Mouse (Mus musculus) kidney, embryonic 14.5 days (tissue): ENCODE results near the gene B4galnt4. TPM values are rescaled to one million over a fixed set of nuclear protein-coding genes. Genes with fewer than 3 reads are reported as not detected.
A peak's percentile ranks its signal among the peaks of the same experiment; 100 is the strongest.

Experiments
- ATAC-seq: fragments of 200-750 bp; cut with Nextera tagmentation; 2 replicates; pipeline ENCODE4 v1.8.0; 2017; ENCODE audit warnings: moderate number of reproducible peaks, mild to moderate bottlenecking, moderate TSS enrichment, moderate library complexity; ENCODE audit not compliant: low FRiP score, low TSS enrichment
- H3K27ac ChIP-seq: fragments of 300-500 bp; sonication (generic); 2 replicates; pipeline ENCODE4 v1.5.1; 2014; ENCODE audit warnings: low read depth, mild to moderate bottlenecking, low read length, moderate library complexity, mixed read lengths
- H3K27me3 ChIP-seq: fragments of 300-500 bp; sonication (generic); 2 replicates; pipeline ENCODE4 v1.6.1; 2014; ENCODE audit warnings: mild to moderate bottlenecking, low read length; ENCODE audit not compliant: control insufficient read depth, insufficient read depth
- H3K36me3 ChIP-seq: fragments of 300-500 bp; sonication (generic); 2 replicates; pipeline ENCODE4 v1.6.1; 2014; ENCODE audit warnings: low read length, mixed read lengths; ENCODE audit not compliant: control insufficient read depth, insufficient read depth
- H3K4me1 ChIP-seq: fragments of 300-500 bp; sonication (generic); 2 replicates; pipeline ENCODE4 v1.6.1; 2014; ENCODE audit warnings: low read length, mixed read lengths; ENCODE audit not compliant: control insufficient read depth, insufficient read depth
- H3K4me2 ChIP-seq: fragments of 300-500 bp; sonication (generic); replicated peaks from 2 replicates; pipeline ENCODE4 v1.6.1; 2014; ENCODE audit warnings: low read depth, mild to moderate bottlenecking, low read length
- H3K4me3 ChIP-seq: fragments of 300-500 bp; sonication (generic); 2 replicates; pipeline ENCODE4 v1.5.1; 2014; ENCODE audit warnings: mild to moderate bottlenecking, low read length
- H3K9ac ChIP-seq: fragments of 300-500 bp; sonication (generic); 2 replicates; pipeline ENCODE4 v1.6.1; 2014; ENCODE audit warnings: low read depth, mild to moderate bottlenecking, low read length, moderate library complexity
- H3K9me3 ChIP-seq: fragments of 300-500 bp; sonication (generic); 2 replicates; pipeline ENCODE4 v1.6.1; 2016; ENCODE audit warnings: low read length; ENCODE audit not compliant: control insufficient read depth
- WGBS: fragments of 180-500 bp; shearing (Covaris S2); extraction: QIAGEN DNeasy Blood & Tissue Kit; methylation state at CpG from one replicate; pipeline ENCODE4 v1.1.7; 2014; 5-methylcytosine and 5-hydroxymethylcytosine counted together
- polyA plus RNA-seq: library from polyadenylated mRNA; unstranded; fragments of >200 nt; fragmentation: Nextera tagmentation; extraction: Ambion mirVana; gene quantifications from 2 replicates; pipeline ENCODE4 v1.2.1, GENCODE M21; 2014

Gene B4galnt4
- polyA plus RNA-seq, 1 experiment from 2014 or later: 13.7 TPM

GRCm38 (mm10) chr7:141040867-141041606 lies 19.9 kb upstream of the B4galnt4 start:
- H3K36me3 ChIP-seq: no peaks in the 10 kb centered on the region
- peak; percentile 46; the same call in 1 of the 2 replicates for ATAC-seq
- WGBS: 45% methylated on average over 6 of the region's 9 CpGs
- 0 out of 2 replicates have a peak overlapping the region, but pooled peaks have one; percentile 28 for H3K9ac ChIP-seq
- H3K9me3 ChIP-seq: no peaks in the 10 kb centered on the region
- no peak overlapping the region for H3K4me3 ChIP-seq
- 0 out of 2 replicates have a peak, but pooled peaks cover 3% of the 10 kb centered on the region for H3K4me1 ChIP-seq
- H3K4me2 ChIP-seq: no peak overlapping the region
- H3K27ac ChIP-seq: peak overlapping the region; percentile 89
- H3K27me3 ChIP-seq: no peaks in the 10 kb centered on the region

GRCm38 (mm10) chr7:141041661-141042060 lies 19.2 kb upstream of the B4galnt4 start:
- 32% methylated on average over 5 of the region's 5 CpGs for WGBS
- peak; percentile 75; the same call in 1 of the 2 replicates for ATAC-seq
- H3K9me3 ChIP-seq: no peaks in the 10 kb centered on the region
- H3K27ac ChIP-seq: peak overlapping the region; percentile 89
- no peaks in the 10 kb centered on the region for H3K36me3 ChIP-seq
- no peaks in the 10 kb centered on the region for H3K27me3 ChIP-seq
- H3K4me1 ChIP-seq: 0 out of 2 replicates have a peak, but pooled peaks cover 3% of the 10 kb centered on the region
- no peak overlapping the region for H3K9ac ChIP-seq
- H3K4me2 ChIP-seq: no peak overlapping the region
- H3K4me3 ChIP-seq: no peak overlapping the region

DNA sequence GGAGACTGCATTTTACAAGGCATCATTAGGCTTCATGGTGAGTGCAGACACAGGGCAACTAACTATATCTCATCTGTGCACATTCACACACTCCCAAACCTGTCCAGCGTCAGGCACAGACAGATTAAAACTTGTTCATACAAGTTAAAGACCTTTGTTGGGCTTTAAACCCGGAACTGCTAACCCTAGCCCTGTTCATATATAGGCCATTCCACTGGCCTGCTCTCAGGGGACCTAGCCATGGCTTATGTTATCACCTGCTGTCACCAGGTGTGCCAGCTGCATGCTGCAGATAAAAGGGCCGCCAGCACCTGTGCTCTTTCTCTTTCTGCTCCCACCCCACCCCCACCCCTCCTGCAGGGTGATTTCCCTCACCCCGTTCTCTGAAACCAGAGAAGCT lies 18.4 kb upstream of the B4galnt4 start:
- ATAC-seq: no peak
- 37% methylated on average over 4 of the region's 4 CpGs for WGBS
- peaks cover 8% of the 10 kb centered on the region; the same call in 1 of the 2 replicates for H3K4me1 ChIP-seq
- no peaks in the 10 kb centered on the region for H3K9me3 ChIP-seq
- H3K27me3 ChIP-seq: no peaks in the 10 kb centered on the region
- H3K36me3 ChIP-seq: no peaks in the 10 kb centered on the region
- no peak overlapping the region for H3K9ac ChIP-seq
- no peak overlapping the region for H3K4me2 ChIP-seq
- no peak overlapping the region for H3K4me3 ChIP-seq
- H3K27ac ChIP-seq: no peak overlapping the region

DNA sequence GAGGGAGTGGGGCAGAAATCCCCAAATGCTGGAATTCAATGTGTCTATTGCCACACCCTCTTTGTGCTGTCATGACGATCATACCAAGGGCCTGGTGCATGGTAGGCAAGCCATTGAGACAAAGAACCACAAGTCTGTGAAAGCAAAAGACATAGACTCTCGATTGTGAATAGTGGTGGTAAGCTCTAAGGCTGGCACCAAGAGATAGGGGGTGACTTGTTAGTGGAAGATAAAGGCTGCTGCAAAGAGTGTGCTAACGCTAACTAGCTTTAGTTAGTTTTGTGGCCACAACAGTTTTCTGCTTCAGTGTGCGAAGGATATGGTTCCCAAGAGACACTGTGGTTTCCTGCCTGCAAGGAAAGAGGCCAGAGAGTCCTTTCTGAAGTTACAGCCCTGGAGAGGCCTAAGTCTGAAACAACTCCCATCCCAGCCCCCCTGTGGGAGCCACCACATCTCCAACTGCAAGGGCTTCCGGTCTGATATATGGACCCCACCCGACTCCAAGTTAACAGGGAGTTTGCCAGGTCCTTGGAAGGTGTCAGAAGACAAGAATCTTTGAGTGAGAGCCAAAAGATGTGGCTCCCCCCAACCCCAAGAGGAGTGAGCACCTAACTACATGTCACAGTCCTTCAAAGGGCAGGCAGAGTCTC lies 13.8 kb upstream of the B4galnt4 start:
- Histone ChIP-seq H3K9ac (no peak overlapping the region), H3K4me2 (peak overlapping the region; percentile 71; the same call in 1 of the 2 replicates), H3K9me3 (no peaks in the 10 kb centered on the region), H3K4me3 (no peak overlapping the region), H3K4me1 (peaks cover 10% of the 10 kb centered on the region), H3K27ac (peak overlapping the region; percentile 89), H3K36me3 (no peaks in the 10 kb centered on the region), H3K27me3 (no peaks in the 10 kb centered on the region)
- ATAC-seq: peak; percentile 4; the same call in 1 of the 2 replicates
- WGBS: 58% methylated on average over 6 of the region's 6 CpGs

DNA sequence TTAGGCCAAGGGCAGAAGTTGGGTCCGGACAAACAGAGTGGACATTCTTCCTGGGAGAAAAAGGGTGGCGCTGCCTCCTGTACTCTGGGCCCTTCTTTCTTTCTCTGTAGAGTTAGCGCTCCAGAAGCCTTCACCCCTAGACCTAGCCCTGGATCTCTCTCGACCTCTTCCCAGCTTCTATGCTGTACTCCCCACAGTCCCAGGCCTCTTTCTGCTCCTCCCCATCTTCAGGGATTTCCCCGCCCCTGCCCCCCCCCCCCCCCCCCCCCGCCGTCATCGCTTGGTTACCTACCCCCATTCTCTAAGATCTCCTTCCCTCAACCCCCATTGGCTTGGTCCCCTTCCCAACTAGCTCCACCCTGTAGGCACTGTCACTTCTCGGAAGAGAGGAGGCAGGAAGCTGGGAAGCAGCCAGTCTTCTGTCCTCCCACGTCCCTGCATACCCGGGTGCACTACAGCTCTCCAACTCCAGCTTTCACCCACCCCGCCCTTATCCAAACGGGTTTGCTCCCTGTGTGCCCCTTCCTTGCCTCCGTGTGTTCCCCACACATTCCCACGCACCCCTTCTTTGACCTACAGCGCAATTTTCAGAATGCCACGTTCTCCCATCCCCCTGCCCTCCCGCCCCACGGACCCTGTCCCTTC lies 13.2 kb upstream of the B4galnt4 start:
- ATAC-seq: peak; percentile 92
- Histone ChIP-seq H3K4me2 (peak overlapping the region; percentile 71), H3K9me3 (no peaks in the 10 kb centered on the region), H3K9ac (peak overlapping the region; percentile 50), H3K4me1 (peaks cover 10% of the 10 kb centered on the region), H3K27ac (peak overlapping the region; percentile 89), H3K27me3 (no peaks in the 10 kb centered on the region), H3K4me3 (peak overlapping the region; percentile 36), H3K36me3 (no peaks in the 10 kb centered on the region)
- WGBS: 2% methylated on average over 15 of the region's 19 CpGs

GRCm38 (mm10) chr7:141048226-141049218 lies 12.4 kb upstream of the B4galnt4 start:
- Histone ChIP-seq H3K4me1 (peaks cover 10% of the 10 kb centered on the region), H3K9me3 (no peaks in the 10 kb centered on the region), H3K27ac (peak overlapping the region; percentile 86), H3K27me3 (no peaks in the 10 kb centered on the region), H3K4me3 (peak overlapping the region; percentile 36), H3K9ac (peak overlapping the region; percentile 50), H3K4me2 (peak overlapping the region; percentile 71), H3K36me3 (no peaks in the 10 kb centered on the region)
- peak; percentile 86 for ATAC-seq
- 10% methylated on average over 21 of the region's 21 CpGs for WGBS

GRCm38 (mm10) chr7:141049326-141049725 lies 11.6 kb upstream of the B4galnt4 start:
- Histone ChIP-seq H3K4me2 (no peak overlapping the region), H3K36me3 (no peaks in the 10 kb centered on the region), H3K4me1 (peaks cover 10% of the 10 kb centered on the region), H3K9ac (no peak overlapping the region), H3K27ac (no peak overlapping the region), H3K4me3 (no peak overlapping the region), H3K9me3 (no peaks in the 10 kb centered on the region), H3K27me3 (no peaks in the 10 kb centered on the region)
- ATAC-seq: no peak
- 73% methylated on average over 2 of the region's 2 CpGs for WGBS

- Histone ChIP-seq H3K36me3 (no peaks in the 10 kb centered on the region), H3K9me3 (no peaks in the 10 kb centered on the region), H3K27ac (no peak overlapping the region), H3K4me3 (no peak overlapping the region), H3K27me3 (no peaks in the 10 kb centered on the region), H3K9ac (no peak overlapping the region), H3K4me2 (no peak overlapping the region), H3K4me1 (peaks cover 10% of the 10 kb centered on the region)
- no peak for ATAC-seq
- WGBS: 70% methylated on average over 17 of the region's 17 CpGs
These were observed 9.7 kb upstream of the B4galnt4 start for GRCm38 (mm10) chr7:141051060-141051685.
